Mouse (Mus musculus) megakaryocyte, embryonic 14.5 days (primary cell): ENCODE results near the gene Dop1b. TPM values are rescaled to one million over a fixed set of nuclear protein-coding genes. Genes with fewer than 3 reads are reported as not detected.
A peak's percentile ranks its signal among the peaks of the same experiment; 100 is the strongest.

Source experiments
- H3K27me3 ChIP-seq: replicated peaks from 2 replicates; pipeline ENCODE3; 2012; ENCODE audit warnings: inconsistent platforms
- H3K36me3 ChIP-seq: replicated peaks from 2 replicates; pipeline ENCODE3; 2012; ENCODE audit warnings: low read length, inconsistent platforms, mixed read lengths
- H3K4me1 ChIP-seq: 2 replicates; pipeline ENCODE4 v1.6.1; 2012; ENCODE audit warnings: inconsistent platforms
- H3K4me3 ChIP-seq: replicated peaks from 2 replicates; pipeline ENCODE3; 2012; ENCODE audit warnings: moderate library complexity, mild to moderate bottlenecking, inconsistent platforms
- H3K9me3 ChIP-seq: 2 replicates; pipeline ENCODE4 v1.6.1; 2012; ENCODE audit warnings: inconsistent platforms
- FLI1 ChIP-seq: IDR thresholded peaks from 2 replicates; pipeline ENCODE4 v1.6.1; 2012; ENCODE audit warnings: low read length, inconsistent platforms, mixed read lengths
- GATA1 ChIP-seq: IDR thresholded peaks from 3 replicates; pipeline ENCODE4 v1.6.1; 2012; ENCODE audit warnings: mixed read lengths, low read length, inconsistent platforms, borderline replicate concordance
- polyA plus RNA-seq: library from polyadenylated mRNA; stranded (reverse); fragments of >175 nt; gene quantifications from 2 replicates; pipeline ENCODE4 v1.2.3, GENCODE M21; 2012; ENCODE audit warnings: low replicate concordance; ENCODE audit not compliant: insufficient read depth

Dop1b gene
- polyA plus RNA-seq, 1 experiment = 15.5 TPM

DNA sequence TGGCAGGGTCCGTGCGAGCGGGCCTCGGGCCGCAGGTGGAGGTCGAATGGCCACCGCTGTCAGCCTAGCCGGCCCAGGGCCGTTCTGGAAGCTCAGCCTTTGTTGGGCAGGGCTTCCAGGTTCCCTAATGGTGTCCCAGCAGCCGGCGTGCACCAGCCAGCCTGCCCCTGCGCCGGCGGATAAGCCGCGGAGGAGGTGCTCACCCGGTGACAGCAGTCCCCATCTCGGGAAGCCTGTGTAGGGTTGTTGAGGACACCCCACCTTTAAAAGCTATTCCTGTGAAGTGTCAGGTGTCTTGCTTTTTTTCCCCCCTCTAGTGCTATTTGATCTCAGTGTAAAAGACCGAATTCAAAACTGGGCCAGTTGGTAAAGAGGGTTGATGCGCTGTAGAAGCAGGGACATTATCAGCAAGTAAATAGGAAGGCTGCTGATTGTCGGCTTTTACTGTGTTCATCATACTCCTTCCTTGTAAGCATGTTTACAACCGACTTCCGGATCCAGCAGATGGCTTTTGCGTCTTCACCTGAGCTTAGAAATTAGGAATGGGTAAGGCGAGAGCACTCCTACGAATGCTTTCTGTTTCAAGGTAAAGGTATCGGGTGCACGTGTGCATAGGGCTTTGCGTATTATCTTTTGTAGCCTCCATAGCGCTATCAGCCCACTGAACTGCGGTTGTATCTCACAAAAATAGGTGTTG, 633 bp downstream of the Dop1b start:
- Histone ChIP-seq H3K9me3 (no peaks in the 10 kb centered on the region), H3K4me3 (peak overlapping the region; percentile 96), H3K4me1 (peaks cover 30% of the 10 kb centered on the region), H3K36me3 (peaks cover 18% of the 10 kb centered on the region), H3K27me3 (peaks cover 19% of the 10 kb centered on the region)
- TF ChIP-seq GATA1 (no peak), FLI1 (no peak)

GRCm38 (mm10) chr16:93712966-93713365, 1.3 kb downstream of the Dop1b start:
- Histone ChIP-seq H3K4me1 (peaks cover 36% of the 10 kb centered on the region), H3K27me3 (peaks cover 19% of the 10 kb centered on the region)
- TF ChIP-seq GATA1 = no peak
- no peak for TF ChIP-seq FLI1

DNA sequence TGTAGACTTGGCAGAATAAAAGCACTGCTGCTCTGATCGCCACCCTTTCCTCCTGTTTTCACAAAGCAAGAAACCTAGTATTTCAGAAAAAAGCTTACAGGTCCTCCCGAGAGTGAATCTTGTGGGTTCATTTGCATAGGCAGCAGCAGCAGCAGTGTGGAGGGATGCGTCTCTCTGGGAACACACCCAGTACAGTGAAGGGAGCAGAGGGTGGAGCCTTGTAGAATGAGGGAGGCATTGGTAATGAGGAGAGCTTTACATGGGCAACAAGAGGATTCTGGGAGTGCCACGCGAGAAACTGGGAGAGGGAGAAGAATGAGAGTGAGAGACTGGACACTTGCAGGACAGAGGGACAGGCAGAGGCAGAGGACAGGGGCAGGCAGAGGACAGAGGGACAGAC, 2.7 kb downstream of the Dop1b start:
- Histone ChIP-seq H3K27me3 (peaks cover 19% of the 10 kb centered on the region), H3K4me1 (peaks cover 37% of the 10 kb centered on the region), H3K9me3 (no peaks in the 10 kb centered on the region), H3K36me3 (peaks cover 27% of the 10 kb centered on the region), H3K4me3 (peak overlapping the region; percentile 80)
- no peak for TF ChIP-seq GATA1
- TF ChIP-seq FLI1 = no peak

More at GRCm38 (mm10) chr16:93712966-93713365, 1.3 kb downstream of the Dop1b start:
- Histone ChIP-seq H3K36me3 (peaks cover 23% of the 10 kb centered on the region), H3K4me3 (peak overlapping the region; percentile 96), H3K9me3 (no peaks in the 10 kb centered on the region)

- Histone ChIP-seq H3K27me3 (peaks cover 19% of the 10 kb centered on the region), H3K9me3 (no peaks in the 10 kb centered on the region), H3K4me3 (no peak overlapping the region), H3K36me3 (peaks cover 37% of the 10 kb centered on the region), H3K4me1 (peaks cover 37% of the 10 kb centered on the region)
- TF ChIP-seq FLI1 (no peak), GATA1 (no peak)
Measured at GRCm38 (mm10) chr16:93715826-93716225, 4.1 kb downstream of the Dop1b start.

DNA sequence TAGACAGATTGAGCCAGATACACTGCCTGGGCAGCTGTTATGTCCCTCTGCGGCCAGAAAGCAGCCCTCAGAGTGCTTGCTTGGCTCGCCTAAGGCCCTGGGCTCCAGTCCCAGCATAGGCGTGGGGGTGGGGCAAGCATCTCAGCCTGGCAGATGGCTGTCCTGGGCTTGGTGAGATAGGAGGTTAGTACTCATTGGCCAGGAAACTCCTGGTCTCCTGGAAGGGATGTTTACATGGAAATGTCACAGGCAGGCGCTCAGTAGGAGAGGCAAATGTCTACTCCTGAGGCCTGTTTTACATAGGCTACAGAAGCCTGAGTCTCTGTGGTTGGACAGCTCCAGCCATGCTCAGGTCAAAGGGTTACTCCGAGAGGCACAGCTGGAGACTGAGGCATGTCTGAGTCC, 5.6 kb downstream of the Dop1b start:
- TF ChIP-seq FLI1 = no peak
- no peak for TF ChIP-seq GATA1
- H3K36me3 ChIP-seq = peaks cover 37% of the 10 kb centered on the region
- H3K4me3 ChIP-seq = no peak overlapping the region
- H3K27me3 ChIP-seq = peaks cover 15% of the 10 kb centered on the region
- no peaks in the 10 kb centered on the region for H3K9me3 ChIP-seq
- H3K4me1 ChIP-seq = peaks cover 44% of the 10 kb centered on the region

DNA sequence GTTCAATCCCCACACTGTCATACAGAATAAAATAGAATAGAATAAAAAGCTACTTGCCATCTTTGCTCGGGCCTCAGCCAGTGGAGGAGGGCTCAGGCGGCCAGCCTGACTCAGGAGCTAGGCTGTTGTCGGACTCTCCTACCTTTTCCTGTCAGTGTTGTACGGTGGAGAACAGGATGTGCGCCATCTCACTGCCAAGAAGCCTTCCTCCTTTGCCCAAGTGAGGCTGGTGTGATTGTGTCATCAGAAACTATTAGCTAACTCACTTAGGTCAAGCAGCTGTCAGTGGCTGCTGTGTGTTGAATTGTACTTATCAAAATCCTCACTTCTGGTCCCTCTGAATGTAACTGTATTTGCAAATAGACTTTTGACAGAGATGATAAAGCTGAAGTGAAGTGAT, 10.1 kb downstream of the Dop1b start:
- TF ChIP-seq FLI1 (no peak), GATA1 (no peak)
- Histone ChIP-seq H3K27me3 (peaks cover 7% of the 10 kb centered on the region), H3K9me3 (no peaks in the 10 kb centered on the region), H3K4me1 (peaks cover 33% of the 10 kb centered on the region), H3K36me3 (peaks cover 43% of the 10 kb centered on the region), H3K4me3 (peak overlapping the region; percentile 11)

DNA sequence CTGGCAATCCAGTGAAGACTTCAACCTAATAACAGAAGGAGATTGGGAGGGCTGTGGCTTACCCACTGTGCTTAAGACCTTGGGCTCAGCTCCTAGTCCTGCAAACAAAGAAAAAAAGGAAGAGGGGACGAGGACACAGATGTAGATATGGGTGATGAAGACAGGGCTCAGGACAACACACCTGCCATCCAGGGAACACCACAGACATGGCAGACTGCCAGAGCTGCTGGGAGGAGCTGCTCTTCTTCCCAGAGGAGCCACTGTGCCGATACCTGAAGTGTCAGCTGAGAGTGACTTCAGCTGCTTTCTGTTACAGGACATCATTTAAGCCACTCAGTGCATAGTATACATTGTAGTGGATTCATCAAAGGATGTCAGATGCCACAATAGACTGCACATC, 10.8 kb downstream of the Dop1b start:
- Histone ChIP-seq H3K4me3 (no peak overlapping the region), H3K36me3 (peaks cover 36% of the 10 kb centered on the region), H3K4me1 (peaks cover 26% of the 10 kb centered on the region), H3K27me3 (peaks cover 10% of the 10 kb centered on the region), H3K9me3 (no peaks in the 10 kb centered on the region)
- TF ChIP-seq GATA1 (no peak), FLI1 (no peak)

DNA sequence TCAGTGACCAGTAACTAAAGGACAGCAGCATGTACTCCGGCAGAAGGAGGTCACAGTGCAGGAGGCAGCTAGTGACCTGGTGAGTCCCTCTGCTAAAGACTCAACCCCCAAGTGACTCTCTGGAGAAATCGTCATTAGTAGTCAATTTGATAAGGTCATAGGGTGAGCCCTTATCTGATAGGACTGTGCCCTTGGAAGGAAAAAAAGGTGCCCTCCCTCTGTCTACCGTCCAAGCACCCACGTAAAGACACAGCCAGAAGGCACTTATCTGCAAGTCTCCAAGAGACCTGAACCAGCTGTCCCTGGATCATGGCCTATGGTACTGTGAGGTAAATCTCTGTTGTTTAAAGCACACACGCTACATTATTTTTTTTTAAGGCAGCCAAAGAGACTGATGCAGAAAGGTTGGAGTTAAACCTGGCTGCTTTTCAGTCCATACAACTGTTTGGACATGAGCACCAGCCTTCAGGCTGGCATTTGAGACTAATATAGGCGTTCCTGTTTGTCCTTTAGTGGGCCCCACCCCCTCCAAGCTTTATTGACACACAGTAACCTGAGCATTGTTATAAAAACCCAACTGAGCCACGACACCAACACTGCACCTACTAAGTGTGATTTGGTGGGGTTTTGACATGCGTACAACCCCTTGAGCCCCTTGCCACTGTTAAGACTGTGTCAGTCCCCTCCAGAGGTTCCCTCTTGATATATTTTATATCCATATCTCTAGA, 13.9 kb downstream of the Dop1b start:
- Histone ChIP-seq H3K27me3 (peaks cover 25% of the 10 kb centered on the region), H3K36me3 (peaks cover 35% of the 10 kb centered on the region), H3K4me3 (no peak overlapping the region), H3K9me3 (no peaks in the 10 kb centered on the region), H3K4me1 (peaks cover 39% of the 10 kb centered on the region)
- TF ChIP-seq GATA1 (no peak), FLI1 (no peak)

- peaks cover 40% of the 10 kb centered on the region for H3K4me1 ChIP-seq
- no peaks in the 10 kb centered on the region for H3K9me3 ChIP-seq
- no peak overlapping the region for H3K4me3 ChIP-seq
- H3K27me3 ChIP-seq = peaks cover 26% of the 10 kb centered on the region
- TF ChIP-seq FLI1 (no peak), GATA1 (no peak)
- peaks cover 35% of the 10 kb centered on the region for H3K36me3 ChIP-seq
Measured at GRCm38 (mm10) chr16:93726186-93726585, 14.5 kb downstream of the Dop1b start.

GRCm38 (mm10) chr16:93728676-93729075, 17.0 kb downstream of the Dop1b start:
- Histone ChIP-seq H3K4me3 (peak overlapping the region; percentile 8), H3K27me3 (peaks cover 27% of the 10 kb centered on the region), H3K4me1 (peaks cover 32% of the 10 kb centered on the region), H3K9me3 (no peaks in the 10 kb centered on the region), H3K36me3 (peaks cover 38% of the 10 kb centered on the region)
- no peak for TF ChIP-seq GATA1
- TF ChIP-seq FLI1 = no peak
